14 mouse cellular contexts compared by ENCODE assay signal in genomic region chr8:40223521-40223920, GRCm38 (mm10).
"Had no signal": no experiment of that assay in that cellular context is flagged by ENCODE, and none has a peak within 500 bp of the region (broad histone marks: within the 10 kb centered on the region; RNA-seq: fewer than 3 reads in every experiment).

No protein-coding gene starts in this region.

- H3K36me3 ChIP-seq: midbrain, embryonic 13.5 days; midbrain, embryonic 15.5 days; neural tube, embryonic 12.5 days; stomach, embryonic 15.5 days had no signal

- H3K27ac ChIP-seq: midbrain, embryonic 13.5 days; midbrain, embryonic 15.5 days; neural tube, embryonic 12.5 days; stomach, embryonic 15.5 days; stomach, postnatal 0 days had no signal

- DNase-seq: lung, adult 18-20 months; lung, embryonic 14.5 days; lung, postnatal 10 days; lung, postnatal 4 days; right cerebral cortex, postnatal 14 days; thymus, adult 2 months; thymus, postnatal 25 days; thymus, postnatal 4 days had no signal

- H3K4me2 ChIP-seq: lung, embryonic 14.5 days; midbrain, embryonic 11.5 days; midbrain, embryonic 13.5 days; midbrain, embryonic 15.5 days; neural tube, embryonic 12.5 days; stomach, embryonic 15.5 days had no signal

- ATAC-seq: midbrain, embryonic 13.5 days; midbrain, embryonic 15.5 days had no signal

- H3K4me1 ChIP-seq: midbrain, embryonic 13.5 days; midbrain, embryonic 15.5 days; neural tube, embryonic 12.5 days; stomach, embryonic 15.5 days had no signal

- H3K4me3 ChIP-seq: midbrain, embryonic 13.5 days; midbrain, embryonic 15.5 days; neural tube, embryonic 12.5 days; stomach, embryonic 15.5 days had no signal

- H3K9me3 ChIP-seq: midbrain, embryonic 13.5 days; midbrain, embryonic 15.5 days; neural tube, embryonic 12.5 days; stomach, embryonic 15.5 days had no signal

- H3K27me3 ChIP-seq: midbrain, embryonic 13.5 days; midbrain, embryonic 15.5 days; neural tube, embryonic 12.5 days; stomach, embryonic 15.5 days had no signal

- H3K9ac ChIP-seq: lung, embryonic 14.5 days; midbrain, embryonic 13.5 days; midbrain, embryonic 15.5 days; neural tube, embryonic 12.5 days; stomach, embryonic 15.5 days had no signal
